Mouse (Mus musculus) forebrain, embryonic 10.5 days (tissue): ENCODE data around the gene Ctnna2. TPM values are rescaled to one million over a fixed set of nuclear protein-coding genes. Genes with fewer than 3 reads are reported as not detected.

Experiments used
- DNase-seq: peaks from one replicate; pipeline ENCODE4 v3.0.0-alpha.2; 2017; ENCODE audit warnings: low spot score; ENCODE audit errors: extremely low spot score
- H3K27ac ChIP-seq: fragments of 300-500 bp; sonication (generic); 2 replicates; pipeline ENCODE4 v1.5.1; 2016; ENCODE audit warnings: mild to moderate bottlenecking
- H3K27me3 ChIP-seq: fragments of 300-500 bp; sonication (generic); 2 replicates; pipeline ENCODE4 v1.6.1; 2016; ENCODE audit warnings: mild to moderate bottlenecking; ENCODE audit not compliant: poor library complexity, severe bottlenecking
- H3K36me3 ChIP-seq: fragments of 300-500 bp; sonication (generic); replicated peaks from 2 replicates; pipeline ENCODE4 v1.6.1; 2016; ENCODE audit warnings: mild to moderate bottlenecking, moderate library complexity
- H3K4me1 ChIP-seq: fragments of 300-500 bp; sonication (generic); 2 replicates; pipeline ENCODE4 v1.6.1; 2016
- H3K4me3 ChIP-seq: fragments of 300-500 bp; sonication (generic); 2 replicates; pipeline ENCODE4 v1.5.1; 2016; ENCODE audit warnings: mild to moderate bottlenecking, moderate library complexity
- H3K9me3 ChIP-seq: fragments of 300-500 bp; sonication (generic); 2 replicates; pipeline ENCODE4 v1.6.1; 2016; ENCODE audit warnings: mild to moderate bottlenecking, moderate library complexity
- WGBS: fragments of 180-500 bp; shearing (Covaris S2); methylation state at CpG from one replicate; pipeline ENCODE4 v1.1.7; 2016; 5-methylcytosine and 5-hydroxymethylcytosine counted together
- polyA plus RNA-seq: library from polyadenylated mRNA; unstranded; fragments of >200 nt; fragmentation: Nextera tagmentation; extraction: Ambion mirVana; gene quantifications from 2 replicates; pipeline ENCODE4 v1.2.1, GENCODE M21; 2016

Gene Ctnna2
- polyA plus RNA-seq, 1 experiment from 2014 or later: 16.1 TPM

DNA sequence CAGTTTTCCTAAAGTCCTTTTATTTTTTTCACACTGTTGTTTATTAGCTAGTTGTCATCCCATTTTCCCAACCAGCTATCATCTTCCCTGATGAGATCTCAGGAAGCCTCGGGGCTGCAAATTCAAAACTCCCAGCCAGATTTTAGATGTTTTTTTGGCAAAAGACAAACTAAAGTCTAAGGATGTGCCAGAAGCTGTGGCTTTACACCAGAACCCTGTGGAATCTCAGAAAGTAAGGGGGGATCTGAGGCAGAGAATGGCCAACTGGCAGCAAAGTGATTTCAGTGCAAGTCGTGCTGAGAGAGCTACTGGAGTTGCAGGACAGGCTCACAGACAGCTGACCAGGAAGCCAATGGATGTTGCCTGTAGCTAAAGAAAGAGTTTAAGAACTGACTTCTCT, 451.9 kb downstream of the Ctnna2 start:
- 87% methylated on average over 2 of the region's 2 CpGs for WGBS
- Histone ChIP-seq H3K27me3 (no peaks in the 10 kb centered on the region), H3K4me1 (no peaks in the 10 kb centered on the region), H3K27ac (no peak overlapping the region), H3K4me3 (no peak overlapping the region), H3K9me3 (no peaks in the 10 kb centered on the region), H3K36me3 (no peaks in the 10 kb centered on the region)
- no peak for DNase-seq

DNA sequence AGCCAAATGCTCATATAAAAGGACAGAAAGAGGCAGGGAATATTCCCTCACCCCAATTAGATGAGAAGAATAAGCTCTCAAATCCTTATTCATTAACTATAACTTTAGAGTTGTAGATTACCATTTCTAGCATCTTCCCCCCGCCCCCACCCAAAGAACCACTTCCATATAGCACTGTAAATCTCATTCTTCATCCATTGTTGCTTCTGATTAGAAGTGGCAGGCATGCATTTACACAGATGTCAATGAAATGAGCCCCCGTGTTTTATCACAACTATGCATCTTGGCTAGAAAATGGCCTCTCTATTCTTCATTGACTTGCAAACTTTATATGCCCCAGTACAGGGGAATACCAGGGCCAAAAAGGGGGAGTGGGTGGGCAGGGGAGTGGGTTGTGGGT, 457.7 kb downstream of the Ctnna2 start:
- Histone ChIP-seq H3K9me3 (no peaks in the 10 kb centered on the region), H3K27me3 (no peaks in the 10 kb centered on the region), H3K36me3 (no peaks in the 10 kb centered on the region), H3K4me1 (no peaks in the 10 kb centered on the region), H3K27ac (no peak overlapping the region), H3K4me3 (no peak overlapping the region)
- no peak for DNase-seq
- 86% methylated on average over 2 of the region's 2 CpGs for WGBS

DNA sequence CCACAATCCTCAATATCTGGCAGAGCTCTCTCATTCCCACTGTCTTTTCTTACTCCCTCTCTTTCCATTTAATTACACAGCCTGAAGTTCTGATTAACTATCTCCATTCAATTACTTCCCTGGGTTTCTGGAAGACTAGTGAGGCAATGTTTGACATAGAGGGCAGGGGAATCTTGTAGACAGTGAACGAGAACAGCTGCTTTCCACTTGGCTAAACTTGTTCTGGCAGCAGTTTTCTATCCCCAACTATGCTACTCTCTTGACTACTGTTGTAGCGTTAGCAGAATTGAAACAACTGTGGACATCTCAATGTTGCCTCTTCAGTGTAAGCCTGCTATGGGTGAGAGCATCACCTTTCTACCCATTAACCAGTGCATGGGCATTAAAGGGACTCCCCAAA, 463.0 kb downstream of the Ctnna2 start:
- DNase-seq: no peak
- no peak overlapping the region for H3K4me3 ChIP-seq
- no peaks in the 10 kb centered on the region for H3K27me3 ChIP-seq
- no peaks in the 10 kb centered on the region for H3K36me3 ChIP-seq
- no peak overlapping the region for H3K27ac ChIP-seq
- no peaks in the 10 kb centered on the region for H3K9me3 ChIP-seq
- peaks cover 16% of the 10 kb centered on the region for H3K4me1 ChIP-seq
- WGBS: 77% methylated on average over 2 of the region's 2 CpGs

DNA sequence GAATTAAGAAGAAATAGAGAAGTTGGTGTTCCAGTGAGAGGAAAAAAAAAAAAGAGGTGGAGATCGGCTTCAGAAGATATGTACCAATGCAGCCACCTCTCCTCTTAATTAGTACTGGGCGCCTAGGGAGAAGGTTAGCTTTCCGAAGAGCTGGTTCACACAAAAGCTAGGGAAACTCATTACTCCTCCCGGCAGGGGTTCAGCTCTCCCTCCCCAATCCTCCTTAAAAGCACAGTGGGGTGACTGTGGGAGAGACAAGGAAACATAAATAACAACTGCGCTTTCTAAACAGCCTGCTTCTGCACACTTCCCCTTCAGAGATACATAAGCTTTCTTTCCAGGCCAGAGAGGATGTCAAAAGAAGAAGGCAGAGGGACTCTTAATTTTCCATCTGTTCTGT, 467.7 kb downstream of the Ctnna2 start:
- Histone ChIP-seq H3K27ac (peak overlapping the region; percentile 25; the same call in 1 of the 2 replicates), H3K27me3 (no peaks in the 10 kb centered on the region), H3K9me3 (no peaks in the 10 kb centered on the region), H3K4me3 (no peak overlapping the region), H3K36me3 (no peaks in the 10 kb centered on the region), H3K4me1 (peaks cover 27% of the 10 kb centered on the region)
- peak; percentile 25 for DNase-seq
- WGBS: 3% methylated on average over 5 of the region's 5 CpGs

DNA sequence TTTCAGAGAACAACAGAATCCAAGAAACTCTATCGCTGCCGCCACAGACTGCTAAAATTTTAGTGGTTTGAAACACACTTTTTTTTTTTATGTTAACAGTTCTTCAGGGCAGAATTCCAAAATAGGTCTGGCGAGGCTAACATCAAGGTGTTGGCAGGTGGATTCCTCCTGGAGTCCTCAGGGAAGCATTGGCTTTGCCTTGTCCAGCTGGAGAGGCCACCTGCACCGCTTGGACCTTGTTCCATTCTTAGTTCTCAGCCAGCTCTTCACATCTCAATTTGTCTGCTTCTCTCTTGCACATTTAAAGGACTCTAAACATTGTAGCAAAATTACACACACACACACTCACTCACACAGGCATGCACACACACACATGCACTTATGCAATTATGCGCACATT, 487.8 kb downstream of the Ctnna2 start:
- Histone ChIP-seq H3K36me3 (no peaks in the 10 kb centered on the region), H3K4me1 (no peaks in the 10 kb centered on the region), H3K27ac (no peak overlapping the region), H3K4me3 (no peak overlapping the region), H3K27me3 (no peaks in the 10 kb centered on the region), H3K9me3 (no peaks in the 10 kb centered on the region)
- no peak for DNase-seq
- WGBS: 94% methylated on average over 5 of the region's 5 CpGs

DNA sequence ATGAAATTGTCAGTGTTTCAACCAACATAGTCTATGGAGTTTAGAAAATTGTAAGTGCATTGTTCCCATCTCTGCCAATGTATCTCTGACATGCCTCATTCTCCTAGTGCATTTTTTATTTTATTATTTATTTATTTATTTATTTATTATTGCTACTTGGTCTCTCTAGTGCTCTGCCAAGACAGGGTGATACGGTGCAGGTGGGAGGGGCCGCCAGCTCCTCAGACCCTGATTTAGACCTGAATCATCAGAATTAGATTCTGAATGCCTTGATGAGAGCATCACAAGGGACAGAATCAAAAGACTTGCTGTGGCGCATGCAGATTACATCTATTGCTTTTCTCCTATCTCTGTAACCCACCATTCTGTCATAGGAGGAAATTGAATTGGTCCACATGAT, 492.8 kb downstream of the Ctnna2 start:
- WGBS: 98% methylated on average over 3 of the region's 3 CpGs

DNA sequence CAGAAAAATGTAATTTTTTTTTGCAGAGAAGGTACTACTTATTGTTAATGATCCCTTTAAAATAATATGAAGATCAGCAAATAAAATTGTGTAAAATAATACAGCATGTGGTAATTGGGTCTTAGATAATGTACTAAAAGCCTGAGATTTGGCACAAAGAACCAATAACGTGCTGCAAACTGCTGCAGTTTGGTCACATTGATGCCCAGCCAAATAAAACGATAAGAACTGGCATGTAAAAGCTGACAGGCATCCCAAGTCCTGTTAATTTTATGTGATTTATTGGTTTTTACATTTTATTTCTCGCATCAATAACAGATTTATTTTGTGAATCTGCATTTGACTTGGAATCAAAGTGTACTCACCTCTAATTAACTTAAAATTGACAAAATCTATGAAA, 497.4 kb downstream of the Ctnna2 start:
- Histone ChIP-seq H3K4me1 (no peaks in the 10 kb centered on the region), H3K27ac (no peak overlapping the region), H3K27me3 (no peaks in the 10 kb centered on the region), H3K9me3 (peaks cover 7% of the 10 kb centered on the region; the same call in 1 of the 2 replicates), H3K36me3 (no peaks in the 10 kb centered on the region), H3K4me3 (no peak overlapping the region)
- 91% methylated on average over 3 of the region's 3 CpGs for WGBS
- DNase-seq: no peak

More for the DNA sequence above, 492.8 kb downstream of the Ctnna2 start:
- no peak for DNase-seq
- Histone ChIP-seq H3K27ac (no peak overlapping the region), H3K4me1 (no peaks in the 10 kb centered on the region), H3K27me3 (no peaks in the 10 kb centered on the region), H3K9me3 (peaks cover 7% of the 10 kb centered on the region; the same call in 1 of the 2 replicates), H3K36me3 (no peaks in the 10 kb centered on the region), H3K4me3 (no peak overlapping the region)

DNA sequence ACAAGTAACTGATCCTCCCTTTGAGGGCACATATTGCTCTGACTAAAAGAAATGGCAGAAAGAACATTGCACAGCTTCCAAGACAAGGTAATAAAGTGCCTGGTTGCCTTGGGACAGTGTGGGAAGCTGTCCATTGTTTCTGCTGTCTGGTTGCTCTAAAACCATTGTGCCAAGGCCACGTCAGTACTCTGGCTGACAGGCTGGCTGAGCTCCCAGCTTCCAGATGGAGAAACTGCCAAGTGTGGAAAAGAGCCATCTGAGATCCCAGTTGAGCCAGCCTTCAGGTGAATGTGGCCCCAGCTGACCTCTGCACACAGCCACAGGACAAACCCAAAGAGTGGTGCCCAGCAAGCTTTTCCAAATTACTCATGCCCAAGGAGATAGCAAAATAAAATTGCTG, 504.1 kb downstream of the Ctnna2 start:
- Histone ChIP-seq H3K27ac (no peak overlapping the region), H3K4me1 (no peaks in the 10 kb centered on the region), H3K36me3 (no peaks in the 10 kb centered on the region), H3K9me3 (no peaks in the 10 kb centered on the region), H3K27me3 (no peaks in the 10 kb centered on the region), H3K4me3 (no peak overlapping the region)
- no peak for DNase-seq
- WGBS: 48% methylated on average over 1 of the region's 1 CpGs

DNA sequence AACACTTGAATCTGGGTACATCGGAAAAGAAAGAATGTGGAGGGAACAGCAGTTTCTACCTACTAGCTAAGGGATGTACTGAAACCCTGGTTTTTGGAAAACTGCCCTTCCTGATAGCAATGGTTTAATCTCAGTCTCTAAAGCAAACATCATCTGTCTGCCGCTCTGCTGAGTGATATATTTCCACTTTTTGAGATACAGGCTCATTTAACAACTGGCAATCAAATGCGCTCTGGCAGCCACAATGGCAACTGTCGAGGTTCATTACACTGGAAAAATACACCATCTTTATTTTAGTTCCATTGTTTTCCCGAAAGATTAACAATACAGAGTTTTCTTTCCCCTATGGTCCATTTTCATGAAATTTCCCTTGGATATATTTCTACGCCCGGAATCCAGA, 506.2 kb downstream of the Ctnna2 start:
- DNase-seq: no peak
- H3K27me3 ChIP-seq: no peaks in the 10 kb centered on the region
- 90% methylated on average over 7 of the region's 7 CpGs for WGBS

DNA sequence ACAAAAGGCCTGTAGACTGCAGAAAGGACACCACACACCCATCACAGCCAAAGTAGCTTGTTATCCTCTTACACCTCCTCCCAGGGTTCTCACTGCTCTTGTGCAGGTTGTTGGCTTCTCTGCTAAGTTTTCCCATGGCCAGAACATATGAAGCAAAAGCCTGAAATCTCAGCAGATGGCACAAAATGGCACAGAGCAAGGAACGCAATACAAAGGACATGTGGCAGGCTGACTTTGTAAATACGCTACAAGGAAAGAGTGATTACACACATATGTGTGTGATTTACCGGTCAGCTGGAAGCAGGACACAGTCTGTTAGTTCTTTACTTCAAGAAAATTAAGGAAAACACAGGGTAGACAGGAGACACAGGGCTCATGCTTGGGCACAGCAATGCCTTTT, 511.4 kb downstream of the Ctnna2 start:
- H3K36me3 ChIP-seq: no peaks in the 10 kb centered on the region
- no peak for DNase-seq
- 75% methylated on average over 3 of the region's 3 CpGs for WGBS
- no peak overlapping the region for H3K27ac ChIP-seq
- H3K9me3 ChIP-seq: no peaks in the 10 kb centered on the region
- H3K27me3 ChIP-seq: no peaks in the 10 kb centered on the region
- H3K4me1 ChIP-seq: no peaks in the 10 kb centered on the region
- no peak overlapping the region for H3K4me3 ChIP-seq

More for the DNA sequence above, 506.2 kb downstream of the Ctnna2 start:
- Histone ChIP-seq H3K27ac (no peak overlapping the region), H3K9me3 (no peaks in the 10 kb centered on the region), H3K36me3 (no peaks in the 10 kb centered on the region), H3K4me3 (no peak overlapping the region), H3K4me1 (no peaks in the 10 kb centered on the region)

DNA sequence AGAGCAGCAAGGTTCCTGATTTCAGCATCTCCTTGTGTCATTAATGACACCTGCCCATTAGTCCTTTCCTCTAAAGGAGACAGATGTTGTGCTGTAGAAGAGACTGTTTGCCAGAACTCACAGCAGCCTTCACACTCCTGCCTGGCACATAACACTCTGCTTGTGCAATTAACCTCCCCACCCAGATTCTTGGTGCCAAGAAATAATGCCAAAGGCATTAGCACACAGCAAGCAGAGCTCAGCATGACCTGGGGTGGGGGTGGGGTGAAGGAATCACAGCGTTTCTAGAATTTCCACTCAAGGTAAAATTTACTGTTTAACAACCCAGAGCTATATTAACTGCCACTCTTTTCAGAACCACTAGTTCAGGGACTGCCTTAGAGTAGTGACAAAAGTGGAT, 516.8 kb downstream of the Ctnna2 start:
- H3K9me3 ChIP-seq: no peaks in the 10 kb centered on the region
- H3K27me3 ChIP-seq: no peaks in the 10 kb centered on the region
- H3K36me3 ChIP-seq: no peaks in the 10 kb centered on the region
- WGBS: 37% methylated on average over 1 of the region's 1 CpGs
- no peak for DNase-seq
- no peak overlapping the region for H3K4me3 ChIP-seq
- no peak overlapping the region for H3K27ac ChIP-seq
- H3K4me1 ChIP-seq: peaks cover 4% of the 10 kb centered on the region; the same call in 1 of the 2 replicates

DNA sequence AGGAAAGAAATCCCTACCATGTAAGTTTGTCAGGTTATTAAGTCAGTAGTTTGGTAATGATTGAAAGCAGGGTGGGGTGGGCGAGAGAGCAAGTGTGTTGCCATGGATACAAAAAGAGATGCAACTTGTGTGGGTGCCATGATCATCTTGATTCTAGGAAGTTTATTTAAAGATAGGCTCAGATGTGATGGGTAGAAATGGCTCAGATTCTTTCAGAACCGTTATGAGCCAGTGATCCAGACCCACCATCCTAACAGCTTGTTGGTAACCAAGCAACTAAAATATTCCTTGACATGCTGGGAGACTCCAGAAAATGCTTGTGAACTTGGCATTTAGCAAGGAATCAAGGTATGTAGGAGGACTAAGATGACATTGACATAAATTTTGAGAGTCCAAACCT, 521.6 kb downstream of the Ctnna2 start:
- 87% methylated on average over 2 of the region's 2 CpGs for WGBS
- H3K36me3 ChIP-seq: no peaks in the 10 kb centered on the region
- no peak overlapping the region for H3K4me3 ChIP-seq
- peaks cover 3% of the 10 kb centered on the region; the same call in 1 of the 2 replicates for H3K4me1 ChIP-seq
- H3K27ac ChIP-seq: no peak overlapping the region
- DNase-seq: no peak
- H3K27me3 ChIP-seq: no peaks in the 10 kb centered on the region
- H3K9me3 ChIP-seq: no peaks in the 10 kb centered on the region

DNA sequence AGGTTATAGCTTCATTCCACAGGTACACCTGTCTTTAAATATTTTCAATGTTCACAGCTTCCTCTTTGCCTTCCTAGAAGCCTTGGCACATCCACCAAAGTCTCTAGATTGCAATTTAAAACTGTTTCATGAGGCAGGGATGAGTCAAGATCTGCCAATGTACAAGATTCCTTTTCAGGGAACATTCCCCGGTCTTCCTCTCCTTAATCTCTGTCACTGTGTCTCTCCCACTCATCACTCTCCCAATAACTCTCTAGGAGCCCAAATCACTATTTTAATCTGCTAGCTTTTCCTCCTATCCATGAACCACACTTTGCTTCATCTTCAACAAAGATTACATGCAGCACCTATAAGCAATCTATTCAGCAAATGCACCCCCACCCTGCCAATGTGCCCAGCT, 532.6 kb downstream of the Ctnna2 start:
- Histone ChIP-seq H3K9me3 (no peaks in the 10 kb centered on the region), H3K27ac (no peak overlapping the region), H3K27me3 (no peaks in the 10 kb centered on the region), H3K4me3 (no peak overlapping the region), H3K36me3 (no peaks in the 10 kb centered on the region), H3K4me1 (no peaks in the 10 kb centered on the region)
- DNase-seq: no peak
- 95% methylated on average over 1 of the region's 1 CpGs for WGBS

DNA sequence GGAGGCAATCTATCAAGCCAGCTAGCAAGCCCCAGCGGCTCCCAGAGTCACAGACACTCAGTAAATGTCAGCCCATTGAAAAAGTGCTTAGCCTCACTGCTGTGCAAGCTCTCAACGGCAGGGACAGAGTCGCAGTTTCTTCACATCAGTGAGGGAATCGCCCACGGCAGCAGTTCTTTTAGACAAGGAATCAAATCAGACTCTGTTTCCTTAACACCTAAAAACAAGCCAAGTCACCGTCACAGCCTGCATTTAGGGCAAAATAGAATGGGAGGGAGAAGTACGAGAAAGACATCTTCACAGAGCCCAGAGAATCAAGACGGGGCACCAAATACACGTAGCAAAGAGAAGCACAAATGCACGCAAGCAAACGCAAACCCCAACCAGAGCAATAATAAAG, 535.6 kb downstream of the Ctnna2 start:
- DNase-seq: no peak
- Histone ChIP-seq H3K36me3 (no peaks in the 10 kb centered on the region), H3K9me3 (no peaks in the 10 kb centered on the region), H3K4me1 (no peaks in the 10 kb centered on the region), H3K4me3 (no peak overlapping the region), H3K27me3 (no peaks in the 10 kb centered on the region), H3K27ac (no peak overlapping the region)
- 91% methylated on average over 11 of the region's 11 CpGs for WGBS
